Mouse (Mus musculus) CH12.LX (cell line): ENCODE data around the gene G6pc. TPM values are rescaled to one million over a fixed set of nuclear protein-coding genes. Genes with fewer than 3 reads are reported as not detected.

Source experiments
- DNase-seq: peaks from one replicate; pipeline ENCODE4 v3.0.0-alpha.2; 2013; ENCODE audit errors: extremely low read depth
- H3K27ac ChIP-seq: 2 replicates; pipeline ENCODE4 v1.5.1; 2012; ENCODE audit warnings: low read depth, mild to moderate bottlenecking, control low read depth, moderate library complexity; ENCODE audit not compliant: insufficient read depth
- H3K27me3 ChIP-seq: replicated peaks from 2 replicates; pipeline ENCODE3; 2012; ENCODE audit warnings: inconsistent platforms
- H3K36me3 ChIP-seq, 2 experiments: replicated peaks in 1 of 2; 2 replicates each; pipeline versions ENCODE3 to v1.6.1; 2012; ENCODE audit warnings: inconsistent platforms in 1 of 2, low read length in 1 of 2, mild to moderate bottlenecking in 1 of 2, mixed read lengths in 1 of 2, moderate library complexity in 1 of 2; ENCODE audit not compliant: control insufficient read depth in 1 of 2, insufficient read depth in 1 of 2
- H3K4me1 ChIP-seq, 2 experiments: 2 replicates each; pipeline ENCODE4 v1.6.1; 2012; ENCODE audit warnings: inconsistent platforms in 1 of 2, moderate library complexity in 1 of 2; ENCODE audit not compliant: insufficient read depth in 2 of 2, control insufficient read depth in 1 of 2
- H3K4me2 ChIP-seq: 2 replicates; pipeline ENCODE4 v1.6.1; 2012; ENCODE audit warnings: low read depth, mild to moderate bottlenecking, control low read depth; ENCODE audit not compliant: poor library complexity, insufficient read depth, severe bottlenecking
- H3K4me3 ChIP-seq, 3 experiments: fragments of 150-350 bp in 1 of 3; sonication (generic) in 1 of 3; replicated peaks in 1 of 3; 2 replicates each; pipeline versions ENCODE3 to v1.5.1; 2011 to 2012; ENCODE audit warnings: low read depth in 2 of 3, low read length in 2 of 3, mild to moderate bottlenecking in 2 of 3, moderate library complexity in 2 of 3, control low read depth in 1 of 3, improper control_type of control experiment in 1 of 3, inconsistent platforms in 1 of 3, mixed read lengths in 1 of 3; ENCODE audit not compliant: poor library complexity in 1 of 3
- H3K79me2 ChIP-seq: replicated peaks from 2 replicates; pipeline ENCODE4 v1.6.1; 2012; ENCODE audit warnings: mild to moderate bottlenecking, moderate library complexity; ENCODE audit not compliant: control insufficient read depth, poor library complexity, insufficient read depth, severe bottlenecking; ENCODE audit errors: extremely low read depth
- H3K9ac ChIP-seq: 2 replicates; pipeline ENCODE4 v1.6.1; 2012; ENCODE audit warnings: low read depth, mild to moderate bottlenecking, control low read depth, moderate library complexity; ENCODE audit not compliant: insufficient read depth
- H3K9me3 ChIP-seq: replicated peaks from 2 replicates; pipeline ENCODE3; 2012; ENCODE audit warnings: low read length, inconsistent platforms, mixed read lengths
- BHLHE40 ChIP-seq: IDR thresholded peaks from 2 replicates; pipeline ENCODE4 v1.6.1; 2011; ENCODE audit warnings: mild to moderate bottlenecking, low read depth, low read length, improper control_type of control experiment
- CTCF ChIP-seq, 2 experiments: IDR thresholded peaks in 1 of 2; conservative IDR thresholded peaks in 1 of 2; 2 replicates each; pipeline ENCODE4 v1.5.1; 2011 to 2012; ENCODE audit warnings: low read depth in 2 of 2, low read length in 2 of 2, improper control_type of control experiment in 1 of 2, inconsistent platforms in 1 of 2, mild to moderate bottlenecking in 1 of 2, moderate library complexity in 1 of 2
- ELF1 ChIP-seq: IDR thresholded peaks from 2 replicates; pipeline ENCODE4 v1.6.1; 2014; ENCODE audit warnings: low read depth, mild to moderate bottlenecking, inconsistent platforms, low read length, improper control_type of control experiment
- EP300 ChIP-seq: IDR thresholded peaks from 2 replicates; pipeline ENCODE4 v1.6.1; 2011; ENCODE audit warnings: low read length, improper control_type of control experiment
- ETS1 ChIP-seq: conservative IDR thresholded peaks from 2 replicates; pipeline ENCODE4 v1.6.1; 2012; ENCODE audit warnings: low read depth, mild to moderate bottlenecking, inconsistent platforms, low read length, improper control_type of control experiment, moderate library complexity
- JUN ChIP-seq: IDR thresholded peaks from 2 replicates; pipeline ENCODE4 v1.6.1; 2011; ENCODE audit warnings: low read depth, mild to moderate bottlenecking, low read length, improper control_type of control experiment, moderate library complexity; ENCODE audit not compliant: insufficient read depth
- KAT2A ChIP-seq: IDR thresholded peaks from 2 replicates; pipeline ENCODE4 v1.6.1; 2012; ENCODE audit warnings: low read length, improper control_type of control experiment, inconsistent platforms; ENCODE audit not compliant: insufficient replicate concordance
- MAFK ChIP-seq: IDR thresholded peaks from 2 replicates; pipeline ENCODE4 v1.6.1; 2011; ENCODE audit warnings: low read length, improper control_type of control experiment; ENCODE audit not compliant: insufficient replicate concordance
- MEF2A ChIP-seq: IDR thresholded peaks from 2 replicates; pipeline ENCODE4 v1.6.1; 2014; ENCODE audit warnings: low read depth, mild to moderate bottlenecking, inconsistent platforms, low read length, improper control_type of control experiment, borderline replicate concordance
- MYC ChIP-seq: IDR thresholded peaks from 2 replicates; pipeline ENCODE4 v1.6.1; 2011; ENCODE audit warnings: low read depth, mild to moderate bottlenecking, improper control_type of control experiment, low read length
- NRF1 ChIP-seq: IDR thresholded peaks from 2 replicates; pipeline ENCODE4 v1.6.1; 2014; ENCODE audit warnings: low read depth, mild to moderate bottlenecking, inconsistent platforms, low read length, improper control_type of control experiment, moderate library complexity
- PAX5 ChIP-seq: IDR thresholded peaks from 2 replicates; pipeline ENCODE4 v1.6.1; 2012; ENCODE audit warnings: low read length, inconsistent platforms, mixed read lengths
- RAD21 ChIP-seq: IDR thresholded peaks from 2 replicates; pipeline ENCODE4 v1.6.1; 2011; ENCODE audit warnings: low read depth, mild to moderate bottlenecking, low read length, improper control_type of control experiment, moderate library complexity
- SIN3A ChIP-seq: IDR thresholded peaks from 2 replicates; pipeline ENCODE4 v1.6.1; 2012; ENCODE audit warnings: low read length, improper control_type of control experiment, inconsistent platforms
- SMC3 ChIP-seq: IDR thresholded peaks from 2 replicates; pipeline ENCODE4 v1.6.1; 2011; ENCODE audit warnings: low read depth, low read length, improper control_type of control experiment
- TBP ChIP-seq: conservative IDR thresholded peaks from 2 replicates; pipeline ENCODE4 v1.6.1; 2011; ENCODE audit warnings: low read depth, low read length, improper control_type of control experiment
- ZC3H11A ChIP-seq: IDR thresholded peaks from 2 replicates; pipeline ENCODE4 v1.6.1; 2012; ENCODE audit warnings: low read depth, mild to moderate bottlenecking, inconsistent platforms, low read length, improper control_type of control experiment
- ZKSCAN1 ChIP-seq: IDR thresholded peaks from 2 replicates; pipeline ENCODE4 v1.6.1; 2012; ENCODE audit warnings: low read depth, inconsistent platforms, low read length, improper control_type of control experiment, borderline replicate concordance
- ZNF384 ChIP-seq: IDR thresholded peaks from 2 replicates; pipeline ENCODE4 v1.6.1; 2012; ENCODE audit warnings: low read depth, low read length, improper control_type of control experiment, inconsistent platforms
- dilution Hi-C: fragments of 300-500 bp; cut with MboI; formaldehyde crosslinking; loops from 2 replicates; pipeline ENCODE4 v1.14.3; 2020; ENCODE audit warnings: low sequenced_read_pairs; ENCODE audit not compliant: extremely low pct_unique_long_range_greater_than_20kb, extremely low pct_ligation_motif_present
- in situ Hi-C: fragments of 300-500 bp; cut with MboI; formaldehyde crosslinking; loops from 3 replicates; pipeline ENCODE4 v1.14.3; 2019; ENCODE audit warnings: low sequenced_read_pairs, low pct_ligation_motif_present, low pct_unique_long_range_greater_than_20kb, mixed read lengths
- polyA plus RNA-seq: library from polyadenylated mRNA; unstranded; fragments of >175 nt; gene quantifications from 2 replicates; pipeline ENCODE4 v1.2.1, GENCODE M21; 2012; ENCODE audit warnings: low read depth; ENCODE audit not compliant: insufficient read length
- total RNA-seq, 2 experiments: library from RNA; depleted of rRNA; stranded (reverse); fragments of 300-350 nt in 1 of 2; fragments of >200 nt in 1 of 2; gene quantifications; 2 replicates each; pipeline ENCODE4 v1.2.3; 2012 to 2014

The G6pc gene
- total and polyA plus RNA-seq, 3 experiments = 0.08 TPM; not detected in 2

DNA sequence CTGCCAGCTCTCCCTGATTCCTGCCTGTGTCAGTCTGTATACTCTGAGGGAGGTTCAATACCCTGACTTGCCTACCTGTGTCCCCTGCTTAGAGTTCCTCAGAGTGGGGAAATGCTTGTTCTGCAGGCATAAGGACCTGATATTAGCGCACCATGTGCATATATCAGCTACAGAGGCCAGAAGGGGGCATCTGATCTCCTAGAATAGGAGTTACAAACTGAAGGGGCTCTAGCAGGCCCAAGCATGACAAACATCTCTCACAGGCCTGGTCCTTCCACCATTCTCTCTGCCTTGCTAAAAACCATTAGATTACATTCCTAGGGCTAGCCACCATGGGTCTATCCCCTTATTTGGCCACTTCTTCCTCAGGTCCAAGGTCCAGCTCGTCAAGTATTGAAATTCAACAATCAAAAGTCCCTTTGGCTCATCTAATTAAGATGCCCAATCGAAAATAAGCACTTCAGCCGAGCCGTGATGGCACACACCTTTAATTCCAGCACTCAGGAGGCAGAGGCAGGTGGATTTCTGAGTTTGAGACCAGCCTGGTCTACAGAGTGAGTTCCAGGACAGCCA lies 12.8 kb upstream of the G6pc start:
- Histone ChIP-seq H3K9ac (no peak overlapping the region), H3K27me3 (peaks cover 6% of the 10 kb centered on the region), H3K4me1 (peaks cover 5 to 8% of the 10 kb centered on the region in 2 experiments; a peak in 3 of 4 replicates), H3K36me3 (no peaks in the 10 kb centered on the region), H3K79me2 (no peaks in the 10 kb centered on the region), H3K9me3 (peaks cover 8% of the 10 kb centered on the region)
- in situ Hi-C loops (no loop called here), dilution Hi-C loops (no loop called here)
- peak; percentile 21 for DNase-seq
- TF ChIP-seq CTCF (conservative IDR thresholded peaks at IDR 0.05 in 1 of 2, IDR thresholded peaks at IDR 0.05 in 1 of 2; ENCODE audit: low read depth in 2 of 2, low read length in 2 of 2) (peak in 1 of 2 experiments; percentile 64; a peak in 2 of 4 replicates), RAD21 (peak; percentile 62), MEF2A (no peak), SMC3 (peak; percentile 63)
- TF ChIP-seq, all 38 proteins: peak for 3
- Histone ChIP-seq H3K27ac (no peak overlapping the region), H3K4me3 (no peak overlapping the region), H3K4me2 (no peak overlapping the region)

DNA sequence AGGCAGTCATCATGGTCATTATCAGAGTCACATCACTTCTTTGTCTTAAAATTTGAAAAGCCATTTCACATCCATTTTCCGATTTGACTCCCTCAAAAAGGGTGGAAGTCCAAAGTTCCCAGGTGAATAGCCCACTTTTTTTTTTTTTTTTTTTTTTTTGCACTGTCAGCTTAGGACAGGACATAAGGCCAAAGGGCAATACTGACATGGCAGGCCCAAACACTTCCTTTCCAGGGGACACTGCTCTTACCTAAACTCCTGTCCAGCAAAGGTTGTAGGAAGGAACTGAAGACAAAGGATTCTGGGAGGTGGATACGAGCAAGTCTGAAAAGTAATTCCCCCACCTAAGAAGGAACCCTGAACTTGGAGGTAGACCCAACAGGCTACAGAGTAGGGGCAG lies 11.4 kb upstream of the G6pc start:
- no peak for DNase-seq
- H3K9me3 ChIP-seq = no peaks in the 10 kb centered on the region
- no peaks in the 10 kb centered on the region for H3K79me2 ChIP-seq
- in situ Hi-C loops (no loop called here), dilution Hi-C loops (no loop called here)
- no peak overlapping the region for H3K4me3 ChIP-seq
- H3K4me2 ChIP-seq = no peak overlapping the region
- no peaks in the 10 kb centered on the region for H3K36me3 ChIP-seq
- no peak overlapping the region for H3K9ac ChIP-seq
- peaks cover 2% of the 10 kb centered on the region for H3K27me3 ChIP-seq
- H3K4me1 ChIP-seq = peaks cover 9 to 20% of the 10 kb centered on the region in 2 experiments; a peak in 3 of 4 replicates
- H3K27ac ChIP-seq = no peak overlapping the region
- TF ChIP-seq MAFK = no peak
- no peak for TF ChIP-seq PAX5
- TF ChIP-seq EP300 = no peak
- TF ChIP-seq ELF1 = no peak
- TF ChIP-seq JUN = no peak
- TF ChIP-seq BHLHE40 = no peak
- TF ChIP-seq SMC3 = no peak
- TF ChIP-seq ZNF384 = no peak
- TF ChIP-seq RAD21 = no peak
- TF ChIP-seq ZC3H11A = no peak
- no peak for TF ChIP-seq ETS1
- TF ChIP-seq MYC = no peak
- no peak for TF ChIP-seq KAT2A
- no peak for TF ChIP-seq SIN3A
- TF ChIP-seq ZKSCAN1 = no peak
- no peak for TF ChIP-seq NRF1
- no peak for TF ChIP-seq TBP
